Mouse (Mus musculus) cortical plate, adult 2 months (tissue): ENCODE data around the gene Utp6.

ENCODE experiments used
- CTCF ChIP-seq: fragments of 200-500 bp; IDR thresholded peaks from 2 replicates; pipeline ENCODE4 v1.5.1; 2011; ENCODE audit warnings: mild to moderate bottlenecking, control low read depth, low read length; ENCODE audit not compliant: insufficient read depth; ENCODE audit errors: extremely low read depth
- POLR2A ChIP-seq: fragments of 200-500 bp; IDR thresholded peaks from 2 replicates; pipeline ENCODE4 v1.6.1; 2011; ENCODE audit warnings: mild to moderate bottlenecking, low read length, control low read depth; ENCODE audit not compliant: insufficient read depth; ENCODE audit errors: extremely low read depth

GRCm38 (mm10) chr11:79967752-79968151 lies 5.6 kb upstream of the Utp6 start:
- TF ChIP-seq CTCF (no peak), POLR2A (no peak)
